Mouse (Mus musculus) megakaryocyte, embryonic 14.5 days (primary cell): ENCODE data around the gene Foxn3. TPM values are rescaled to one million over a fixed set of nuclear protein-coding genes. Genes with fewer than 3 reads are reported as not detected.

Source experiments
- H3K27me3 ChIP-seq: replicated peaks from 2 replicates; pipeline ENCODE3; 2012; ENCODE audit warnings: inconsistent platforms
- H3K36me3 ChIP-seq: replicated peaks from 2 replicates; pipeline ENCODE3; 2012; ENCODE audit warnings: low read length, inconsistent platforms, mixed read lengths
- H3K4me1 ChIP-seq: 2 replicates; pipeline ENCODE4 v1.6.1; 2012; ENCODE audit warnings: inconsistent platforms
- H3K4me3 ChIP-seq: replicated peaks from 2 replicates; pipeline ENCODE3; 2012; ENCODE audit warnings: moderate library complexity, mild to moderate bottlenecking, inconsistent platforms
- H3K9me3 ChIP-seq: 2 replicates; pipeline ENCODE4 v1.6.1; 2012; ENCODE audit warnings: inconsistent platforms
- FLI1 ChIP-seq: IDR thresholded peaks from 2 replicates; pipeline ENCODE4 v1.6.1; 2012; ENCODE audit warnings: low read length, inconsistent platforms, mixed read lengths
- GATA1 ChIP-seq: IDR thresholded peaks from 3 replicates; pipeline ENCODE4 v1.6.1; 2012; ENCODE audit warnings: mixed read lengths, low read length, inconsistent platforms, borderline replicate concordance
- polyA plus RNA-seq: library from polyadenylated mRNA; stranded (reverse); fragments of >175 nt; gene quantifications from 2 replicates; pipeline ENCODE4 v1.2.3, GENCODE M21; 2012; ENCODE audit warnings: low replicate concordance; ENCODE audit not compliant: insufficient read depth

Foxn3 gene
- polyA plus RNA-seq, 1 experiment: 20.5 TPM

DNA sequence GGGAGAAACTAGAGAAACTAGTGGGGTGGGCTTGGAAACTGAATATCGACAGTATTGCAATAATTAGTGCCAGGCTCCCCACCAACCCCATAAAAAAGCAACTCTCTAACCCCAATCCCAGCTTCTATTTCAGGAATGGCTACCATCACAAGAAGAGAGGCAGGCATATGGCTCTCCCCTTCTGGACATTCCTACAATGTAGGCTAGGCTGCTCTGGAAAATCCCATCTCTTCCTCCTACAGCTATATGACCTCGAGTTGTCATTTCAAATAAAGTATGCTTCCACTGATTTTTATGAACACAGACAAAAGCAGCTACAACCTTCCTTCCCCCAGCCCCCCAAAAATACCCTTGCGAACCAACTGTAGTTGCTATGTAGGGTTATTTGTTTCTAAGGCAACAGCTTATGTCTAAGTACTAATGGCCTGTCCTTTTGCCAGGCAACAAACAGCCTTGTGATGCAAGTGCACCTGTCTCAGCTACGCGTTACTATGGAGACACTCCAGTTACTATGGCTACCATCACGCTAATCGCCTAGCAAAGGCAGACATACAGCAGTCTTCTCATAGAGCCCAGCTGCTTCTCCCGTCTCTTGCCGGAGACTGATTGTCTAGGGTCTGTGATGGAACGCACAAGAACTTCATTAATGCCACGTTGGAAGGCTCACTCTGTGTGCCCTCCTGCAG, 223.6 kb downstream of the Foxn3 start:
- Histone ChIP-seq H3K4me1 (peaks cover 22% of the 10 kb centered on the region), H3K36me3 (peaks cover 36% of the 10 kb centered on the region), H3K27me3 (no peaks in the 10 kb centered on the region), H3K9me3 (no peaks in the 10 kb centered on the region), H3K4me3 (no peak overlapping the region)
- TF ChIP-seq FLI1: no peak
- TF ChIP-seq GATA1: no peak

DNA sequence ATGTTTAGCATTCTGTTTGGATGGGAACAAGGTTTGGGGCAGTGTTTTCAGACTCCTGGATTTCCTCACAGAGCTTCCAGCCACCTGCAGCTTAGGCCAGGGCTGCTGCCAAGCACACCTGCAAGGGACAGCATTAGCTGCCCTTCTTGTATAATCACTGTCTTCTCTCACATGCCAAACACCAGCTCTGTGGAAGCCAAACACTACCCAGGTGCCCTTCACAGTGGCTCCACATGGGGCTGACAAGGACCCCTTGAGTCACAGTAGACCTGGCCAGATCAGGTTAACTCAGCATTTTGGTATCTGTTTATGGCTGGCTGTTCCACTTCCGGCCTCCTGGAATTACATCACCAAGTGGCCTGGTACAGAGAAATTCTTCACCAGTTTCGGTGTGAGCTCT, 224.6 kb downstream of the Foxn3 start:
- TF ChIP-seq FLI1 (no peak), GATA1 (no peak)
- Histone ChIP-seq H3K4me1 (peaks cover 22% of the 10 kb centered on the region), H3K36me3 (peaks cover 36% of the 10 kb centered on the region), H3K4me3 (no peak overlapping the region), H3K27me3 (no peaks in the 10 kb centered on the region), H3K9me3 (no peaks in the 10 kb centered on the region)

DNA sequence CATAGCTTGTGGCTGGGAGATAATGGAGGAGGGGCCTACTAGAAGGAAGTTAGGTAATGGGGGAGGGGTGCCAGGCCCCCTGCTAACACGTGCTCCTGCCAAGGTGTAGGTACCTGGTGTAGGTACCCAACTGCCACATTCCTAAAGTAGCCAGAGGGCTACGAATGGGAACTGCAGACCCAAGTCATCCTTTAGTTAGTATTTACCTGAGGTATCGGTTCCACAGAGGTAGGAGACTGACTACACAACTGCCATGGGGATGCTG, 226.3 kb downstream of the Foxn3 start:
- TF ChIP-seq GATA1: no peak
- TF ChIP-seq FLI1: no peak

DNA sequence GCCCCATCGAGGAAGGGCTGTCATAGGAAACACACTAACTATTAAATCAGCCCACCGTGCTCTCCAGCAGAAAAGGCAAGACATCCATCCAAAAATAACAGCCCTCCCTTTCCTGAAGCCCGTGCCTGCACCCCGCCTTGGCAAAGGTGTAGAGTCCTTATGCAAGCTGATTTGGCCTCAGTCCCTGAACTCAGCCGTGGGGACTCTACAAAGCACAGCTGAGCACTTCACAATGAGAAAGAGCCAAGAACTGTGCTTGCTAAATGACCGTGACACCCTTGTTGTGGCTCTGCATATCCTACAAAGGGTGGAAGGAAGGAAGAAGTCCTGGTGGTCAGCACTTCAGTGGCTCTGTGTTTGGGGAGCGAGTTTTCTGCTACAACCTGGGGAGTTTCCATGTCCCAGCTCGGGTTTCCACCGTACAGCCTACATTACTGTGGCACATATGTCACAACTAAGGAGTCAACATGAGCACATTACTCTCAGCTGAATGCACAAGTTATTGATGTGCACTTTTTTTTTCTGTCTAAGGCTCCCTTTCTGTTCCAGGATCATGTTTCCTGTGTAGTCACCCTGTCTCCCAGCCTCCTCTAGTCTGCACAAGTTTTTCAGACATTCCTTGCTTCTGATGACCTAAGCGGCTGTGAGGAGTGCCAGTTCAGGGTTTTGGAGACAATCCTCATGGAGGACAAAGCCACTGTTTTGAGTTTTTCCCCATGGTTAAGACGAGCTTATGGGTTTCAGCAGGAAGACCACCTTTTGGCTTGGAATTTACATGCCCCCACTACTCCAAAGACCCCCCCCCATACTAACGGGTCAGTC, 226.8 kb downstream of the Foxn3 start:
- H3K4me3 ChIP-seq: no peak overlapping the region
- H3K4me1 ChIP-seq: peaks cover 22% of the 10 kb centered on the region
- no peaks in the 10 kb centered on the region for H3K27me3 ChIP-seq
- no peaks in the 10 kb centered on the region for H3K9me3 ChIP-seq
- peaks cover 51% of the 10 kb centered on the region for H3K36me3 ChIP-seq
- TF ChIP-seq GATA1 (no peak), FLI1 (no peak)

More for the DNA sequence above, 226.3 kb downstream of the Foxn3 start:
- H3K4me3 ChIP-seq: no peak overlapping the region
- H3K36me3 ChIP-seq: peaks cover 50% of the 10 kb centered on the region
- no peaks in the 10 kb centered on the region for H3K9me3 ChIP-seq
- H3K4me1 ChIP-seq: peaks cover 22% of the 10 kb centered on the region
- H3K27me3 ChIP-seq: no peaks in the 10 kb centered on the region

DNA sequence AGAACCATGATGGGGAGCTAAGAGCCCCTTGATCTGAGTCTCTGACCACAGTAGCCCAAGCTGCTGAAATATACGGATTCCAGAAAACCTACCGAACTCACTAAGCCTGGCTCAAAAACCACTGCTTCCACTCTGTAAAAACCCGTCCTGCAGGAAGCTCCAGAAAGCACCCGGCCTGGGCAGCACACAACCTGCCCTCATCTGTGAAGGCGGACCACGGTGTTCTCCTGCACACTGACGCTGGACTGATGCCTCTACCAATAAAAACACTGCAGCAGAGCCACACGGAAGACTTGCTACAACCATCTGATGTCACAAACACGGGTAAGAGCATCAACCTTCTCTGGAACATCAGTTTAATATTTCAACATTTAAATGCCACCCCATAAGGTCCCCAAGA, 227.8 kb downstream of the Foxn3 start:
- no peaks in the 10 kb centered on the region for H3K9me3 ChIP-seq
- TF ChIP-seq GATA1: no peak
- no peak for TF ChIP-seq FLI1
- no peak overlapping the region for H3K4me3 ChIP-seq
- no peaks in the 10 kb centered on the region for H3K27me3 ChIP-seq
- H3K36me3 ChIP-seq: peaks cover 49% of the 10 kb centered on the region
- peaks cover 24% of the 10 kb centered on the region for H3K4me1 ChIP-seq

DNA sequence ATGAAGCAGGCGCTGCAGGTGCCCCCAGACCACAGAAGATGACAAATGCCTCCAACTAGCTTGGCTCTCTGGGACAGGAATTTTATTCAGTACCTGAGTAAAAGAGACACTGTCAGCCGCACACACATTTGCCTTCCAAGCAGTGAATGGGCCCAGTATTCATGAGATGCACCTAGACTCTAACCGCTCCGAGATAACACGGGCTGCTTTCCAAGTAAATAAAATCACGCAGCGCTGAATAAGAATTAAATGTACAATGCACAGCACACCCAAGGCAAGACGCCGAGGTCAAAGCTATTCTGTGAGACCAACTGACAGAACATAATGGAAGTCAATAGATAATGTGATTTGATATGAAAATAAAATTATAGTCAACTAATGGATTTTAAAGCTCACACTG, 229.4 kb downstream of the Foxn3 start:
- Histone ChIP-seq H3K36me3 (peaks cover 42% of the 10 kb centered on the region), H3K9me3 (no peaks in the 10 kb centered on the region), H3K4me3 (no peak overlapping the region), H3K4me1 (peaks cover 24% of the 10 kb centered on the region), H3K27me3 (no peaks in the 10 kb centered on the region)
- TF ChIP-seq FLI1 (no peak), GATA1 (no peak)

DNA sequence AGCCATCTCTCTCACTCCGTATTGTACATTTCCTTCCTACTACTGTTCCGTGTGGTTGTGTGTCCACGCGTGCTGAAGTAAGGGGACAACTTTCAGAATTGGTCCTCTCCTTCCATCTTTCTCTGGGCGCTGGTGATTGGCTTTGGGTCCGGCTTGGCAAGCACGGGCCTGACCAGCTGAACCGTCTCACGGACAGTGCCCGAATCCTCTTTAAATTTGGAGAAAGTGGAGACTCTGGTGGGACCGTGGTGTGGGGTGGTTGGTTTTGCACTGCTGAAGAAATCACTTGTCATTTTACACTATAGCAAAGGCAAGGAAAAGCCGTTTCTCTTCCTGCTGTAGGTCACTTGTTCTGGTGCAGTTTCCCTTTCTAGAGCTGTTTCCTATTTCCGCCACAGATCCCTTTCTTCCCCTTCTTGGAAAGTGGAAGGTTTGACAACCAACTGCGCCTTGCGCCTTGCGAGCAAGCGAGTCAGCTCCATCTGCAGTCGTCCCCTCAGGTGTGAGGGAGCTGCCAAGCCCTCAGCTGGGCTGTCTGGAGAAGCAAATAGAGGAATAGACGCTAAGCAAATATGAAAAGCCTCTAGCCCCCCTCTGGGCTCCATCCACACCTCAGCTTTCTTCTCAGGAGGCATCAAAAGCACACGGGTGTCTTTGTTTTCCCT, 229.9 kb downstream of the Foxn3 start:
- Histone ChIP-seq H3K4me3 (no peak overlapping the region), H3K27me3 (no peaks in the 10 kb centered on the region), H3K9me3 (no peaks in the 10 kb centered on the region), H3K4me1 (peaks cover 24% of the 10 kb centered on the region), H3K36me3 (peaks cover 38% of the 10 kb centered on the region)
- TF ChIP-seq GATA1: no peak
- TF ChIP-seq FLI1: no peak

DNA sequence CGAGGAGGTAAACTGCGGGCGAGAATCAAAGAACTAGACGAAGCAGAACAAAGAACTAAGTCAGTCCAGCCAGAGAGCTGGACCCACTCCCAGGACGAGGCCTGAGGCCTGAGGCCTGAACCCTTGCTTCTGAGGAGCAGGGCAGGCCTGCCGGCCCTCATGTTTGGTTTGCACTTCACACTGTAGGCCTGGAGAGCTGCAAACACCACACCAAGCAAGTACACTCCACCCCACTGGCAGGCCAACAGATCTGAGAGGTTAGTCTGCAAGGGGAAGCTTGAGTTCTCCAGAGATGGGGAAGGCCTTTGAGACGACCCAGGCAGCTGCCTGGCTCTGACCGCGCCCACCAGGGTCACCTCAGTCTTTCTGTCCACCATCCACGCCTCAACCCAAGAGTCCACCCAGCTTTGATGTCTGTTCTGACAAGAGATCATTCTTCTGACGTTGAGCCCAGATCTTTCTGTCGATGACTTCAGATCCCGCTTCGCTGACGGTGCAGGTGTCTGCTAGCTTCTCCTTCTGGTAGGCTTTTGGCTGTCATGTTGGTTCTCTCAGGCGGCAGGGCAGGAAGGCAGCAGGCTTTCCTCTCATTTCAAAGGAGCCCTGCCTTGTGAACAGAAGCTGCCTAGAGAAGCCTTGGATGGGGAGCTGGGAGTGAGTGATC, 231.1 kb downstream of the Foxn3 start:
- TF ChIP-seq GATA1: no peak
- TF ChIP-seq FLI1: no peak
- H3K4me1 ChIP-seq: peaks cover 23% of the 10 kb centered on the region

DNA sequence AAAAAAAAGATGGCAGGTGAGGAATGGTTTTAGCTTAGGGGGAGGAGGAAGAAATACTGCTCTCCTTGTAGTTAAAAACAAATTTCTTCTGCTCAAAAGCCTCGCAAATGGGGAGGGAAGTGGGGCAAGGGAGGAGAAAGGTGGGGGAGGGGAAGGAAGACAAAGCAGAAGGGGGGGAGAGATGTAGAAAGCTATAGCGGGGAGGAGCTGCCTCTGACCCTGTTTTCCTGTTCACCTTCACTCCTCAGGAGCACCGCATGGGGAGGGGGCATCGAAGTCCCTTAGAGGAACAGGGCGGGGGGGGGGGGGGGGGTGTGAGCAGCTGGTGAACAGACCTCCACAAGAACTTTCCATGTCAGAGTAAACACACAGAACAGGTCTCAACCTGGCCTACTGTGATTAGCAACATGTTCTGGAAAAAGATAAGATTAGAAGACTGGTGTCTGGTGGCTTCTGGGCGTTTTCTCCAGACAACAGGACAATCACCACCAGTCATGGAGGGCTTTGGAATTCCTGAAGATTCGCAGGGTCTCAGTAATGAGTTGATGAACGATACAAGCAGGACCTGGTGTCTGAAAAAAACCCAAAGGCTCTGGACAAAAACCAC, 231.9 kb downstream of the Foxn3 start:
- no peaks in the 10 kb centered on the region for H3K27me3 ChIP-seq
- peaks cover 16% of the 10 kb centered on the region for H3K4me1 ChIP-seq
- TF ChIP-seq FLI1 (no peak), GATA1 (no peak)
- H3K9me3 ChIP-seq: no peaks in the 10 kb centered on the region
- no peak overlapping the region for H3K4me3 ChIP-seq
- peaks cover 28% of the 10 kb centered on the region for H3K36me3 ChIP-seq

More for the DNA sequence above, 231.1 kb downstream of the Foxn3 start:
- H3K36me3 ChIP-seq: peaks cover 28% of the 10 kb centered on the region
- H3K27me3 ChIP-seq: no peaks in the 10 kb centered on the region
- H3K9me3 ChIP-seq: no peaks in the 10 kb centered on the region
- H3K4me3 ChIP-seq: no peak overlapping the region

DNA sequence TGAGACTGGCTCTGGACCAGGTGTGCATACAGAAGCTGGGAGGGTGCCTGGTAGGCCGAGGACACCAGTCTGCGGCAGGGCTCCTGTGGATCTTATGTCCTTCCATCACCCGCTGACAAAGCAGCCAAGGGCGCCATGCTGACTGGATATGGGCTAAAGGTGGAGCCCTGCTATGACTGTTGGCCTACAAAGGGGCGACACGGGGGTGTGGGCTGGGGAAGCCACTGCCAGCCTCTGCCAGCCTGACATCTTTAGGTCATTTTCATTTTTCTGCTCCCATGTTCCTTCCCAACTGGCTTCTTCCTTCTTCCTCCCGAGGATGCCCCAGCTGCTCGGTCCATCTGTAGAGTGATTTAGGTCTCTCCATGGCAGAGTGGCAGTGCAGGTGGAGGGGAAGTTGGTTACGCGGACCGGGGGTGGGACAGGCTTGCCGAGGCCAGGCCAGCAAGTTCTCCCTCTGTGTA, 232.5 kb downstream of the Foxn3 start:
- H3K9me3 ChIP-seq: no peaks in the 10 kb centered on the region
- no peaks in the 10 kb centered on the region for H3K27me3 ChIP-seq
- peaks cover 28% of the 10 kb centered on the region for H3K36me3 ChIP-seq
- TF ChIP-seq GATA1 (no peak), FLI1 (no peak)
- H3K4me3 ChIP-seq: no peak overlapping the region
- H3K4me1 ChIP-seq: peaks cover 16% of the 10 kb centered on the region
